Mouse (Mus musculus) large intestine, adult 2 months (tissue): Measurements from ENCODE around the gene Glb1l. TPM values are rescaled to one million over a fixed set of nuclear protein-coding genes. Genes with fewer than 3 reads are reported as not detected.
A peak's percentile ranks its signal among the peaks of the same experiment; 100 is the strongest.

Experiments used
- DNase-seq: peaks from one replicate; pipeline ENCODE4 v3.0.0-alpha.2; 2012; ENCODE audit warnings: low read depth, low spot score
- WGBS: fragments of 180-500 bp; shearing (Covaris S2); methylation state at CpG from one replicate; pipeline ENCODE4 v1.1.7; 2018; 5-methylcytosine and 5-hydroxymethylcytosine counted together
- polyA plus RNA-seq: library from polyadenylated mRNA; depleted of rRNA; stranded (reverse); fragments of >200 nt; gene quantifications from 2 replicates; pipeline ENCODE4 v1.2.3, GENCODE M21; 2012; rRNA removed

Gene Glb1l
- polyA plus RNA-seq, result 2.1 and 4.4 TPM in 2 replicates

DNA sequence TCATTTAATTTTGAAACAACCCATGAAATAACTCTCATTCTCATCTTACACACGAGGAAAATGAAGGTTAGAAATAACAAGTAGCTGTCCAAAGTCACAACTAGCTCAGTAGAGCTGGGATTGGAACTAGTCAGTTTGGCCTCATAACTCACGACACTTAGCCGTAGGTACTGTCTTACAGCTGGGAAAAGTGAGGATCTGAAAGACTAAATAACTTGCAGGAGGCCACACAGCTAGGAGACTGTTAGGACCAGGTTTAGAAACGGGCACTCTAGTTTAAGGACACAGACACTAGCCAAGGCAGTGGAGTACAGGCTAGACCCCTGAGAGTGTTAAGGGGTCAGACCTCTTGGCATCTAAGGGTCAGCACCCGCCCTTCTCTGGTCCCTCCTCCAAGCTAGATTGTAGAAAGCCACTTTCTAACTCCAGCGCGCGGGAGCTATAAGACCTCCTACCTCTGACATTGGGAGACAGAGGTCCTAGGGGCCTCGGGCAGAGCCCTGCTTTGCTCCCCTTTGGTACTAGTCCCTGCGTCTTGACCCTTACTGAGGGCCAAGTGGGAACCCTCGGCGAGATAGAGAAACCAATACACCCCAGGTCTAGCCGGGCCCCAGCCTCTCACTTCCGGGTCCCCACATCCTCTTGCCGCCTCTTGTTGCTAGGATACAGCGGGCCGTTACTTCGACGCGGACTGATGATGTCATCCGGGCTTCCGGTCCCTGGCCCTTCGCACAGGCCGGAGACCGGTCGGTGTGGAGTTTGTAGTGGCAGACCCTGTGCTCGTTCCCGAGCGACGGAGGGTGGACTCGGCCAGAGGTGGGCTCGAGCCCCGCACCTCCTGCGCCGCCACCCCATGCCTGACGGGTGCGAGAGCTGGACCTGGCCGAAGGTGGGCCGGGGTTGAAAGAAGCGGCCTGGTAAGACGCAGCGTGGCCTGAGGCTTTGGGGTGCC is at the start of gene Glb1l, which contains the start of gene Stk16:
Gene Glb1l (minus strand): TSS at position 678 of the 952 bp plus-strand sequence.
Gene Stk16 (plus strand): TSS at position 703 of the 952 bp plus-strand sequence.
- peak; percentile 88 for DNase-seq
- WGBS, result 4% methylated on average over 42 of the region's 42 CpGs

DNA sequence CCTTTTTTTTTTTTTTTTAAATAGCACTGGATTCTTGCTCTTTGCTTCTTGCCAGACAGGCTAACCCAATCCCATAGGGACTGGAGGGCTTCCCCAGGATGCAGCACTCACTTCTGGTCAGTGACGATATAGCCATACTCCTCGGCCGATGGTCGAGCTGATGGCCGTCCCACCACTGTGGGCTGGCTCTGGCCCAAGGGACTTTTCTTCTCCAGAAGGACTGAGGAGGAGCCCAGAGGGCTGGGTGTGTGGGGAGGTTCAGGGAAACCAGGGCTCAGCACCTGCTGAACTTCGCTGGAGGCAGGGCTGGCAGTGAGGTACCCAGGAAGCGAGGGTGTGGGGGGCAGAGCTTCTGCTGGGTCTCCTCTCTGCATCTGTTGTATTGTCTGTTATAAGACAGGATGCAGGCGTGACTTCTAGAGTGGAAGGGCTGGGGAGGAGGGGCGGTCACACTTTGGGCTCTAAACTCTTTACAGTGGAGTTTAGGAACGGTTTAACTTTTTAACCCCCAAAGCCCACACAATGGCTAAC is 45.0 kb upstream of the Glb1l start:
- 46% methylated on average over 10 of the region's 10 CpGs for WGBS
- DNase-seq, result no peak

DNA sequence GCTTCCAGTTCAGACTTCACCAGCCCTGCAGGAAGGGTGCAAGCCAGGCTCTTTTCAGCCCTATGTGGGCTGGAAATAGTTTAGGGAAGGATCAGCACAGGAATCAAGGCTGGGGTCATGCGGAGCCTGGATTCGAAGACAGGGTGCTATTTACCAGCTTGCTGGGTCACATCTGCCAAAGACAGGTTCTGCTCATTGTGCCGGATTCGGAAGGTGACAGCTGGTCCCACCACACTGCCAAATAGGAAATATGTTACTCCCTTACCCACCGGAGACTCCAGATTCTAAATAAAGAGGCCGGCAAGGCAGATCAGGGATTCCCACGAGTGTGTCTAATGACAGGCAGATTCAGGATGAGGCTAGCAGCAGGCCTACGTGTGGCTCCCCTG is 44.0 kb upstream of the Glb1l start:
- WGBS, result 73% methylated on average over 8 of the region's 8 CpGs
- no peak for DNase-seq

- WGBS, result 63% methylated on average over 16 of the region's 16 CpGs
- no peak for DNase-seq
These were observed 43.4 kb upstream of the Glb1l start for GRCm38 (mm10) chr1:75253849-75254624.

GRCm38 (mm10) chr1:75253029-75253428 is 42.4 kb upstream of the Glb1l start:
- WGBS, result 82% methylated on average over 16 of the region's 16 CpGs
- no peak for DNase-seq

DNA sequence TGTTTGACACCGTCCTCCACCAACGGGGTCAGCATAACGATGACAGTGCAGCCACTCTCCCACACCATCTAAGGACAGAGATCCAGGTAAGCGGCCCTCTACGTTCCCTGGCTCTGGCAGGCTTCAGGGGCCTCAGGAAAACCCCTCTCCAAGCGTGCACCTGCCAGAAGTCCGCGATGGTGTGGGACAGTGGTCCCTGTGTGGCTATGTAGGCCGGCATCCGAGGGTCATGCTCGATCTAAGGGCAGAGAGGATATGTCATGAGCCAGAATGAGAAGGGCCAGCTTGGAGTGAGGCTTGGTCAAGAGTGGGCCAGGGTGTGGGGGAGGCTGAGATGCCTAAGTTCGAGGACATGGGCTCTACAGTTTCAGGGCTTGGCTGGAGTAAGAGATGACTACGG is 41.7 kb upstream of the Glb1l start:
- DNase-seq, result no peak
- 74% methylated on average over 13 of the region's 13 CpGs for WGBS

- 2% methylated on average over 21 of the region's 22 CpGs for WGBS
- no peak for DNase-seq
These were observed 40.7 kb upstream of the Glb1l start for GRCm38 (mm10) chr1:75251112-75251970.

DNA sequence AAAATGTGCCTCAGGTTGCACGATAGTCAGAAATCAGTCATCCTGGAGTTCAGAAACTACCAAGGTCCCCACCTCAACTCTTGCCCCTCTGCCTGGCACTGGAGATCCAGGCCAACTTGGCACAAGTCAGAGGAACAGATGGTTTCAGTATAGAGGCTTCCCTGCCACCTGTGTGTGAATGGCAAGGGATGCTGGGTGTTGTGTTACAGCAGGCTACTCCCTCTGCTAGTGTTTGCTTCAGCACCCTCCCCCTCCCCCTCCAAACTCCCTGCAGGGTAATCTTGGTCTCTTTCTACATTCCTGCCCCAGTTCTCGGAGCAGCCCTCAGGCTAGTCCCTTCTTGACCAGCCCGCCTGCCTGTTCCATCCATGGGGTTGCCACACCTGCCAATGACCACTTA is 39.9 kb upstream of the Glb1l start:
- 89% methylated on average over 3 of the region's 3 CpGs for WGBS
- no peak for DNase-seq

DNA sequence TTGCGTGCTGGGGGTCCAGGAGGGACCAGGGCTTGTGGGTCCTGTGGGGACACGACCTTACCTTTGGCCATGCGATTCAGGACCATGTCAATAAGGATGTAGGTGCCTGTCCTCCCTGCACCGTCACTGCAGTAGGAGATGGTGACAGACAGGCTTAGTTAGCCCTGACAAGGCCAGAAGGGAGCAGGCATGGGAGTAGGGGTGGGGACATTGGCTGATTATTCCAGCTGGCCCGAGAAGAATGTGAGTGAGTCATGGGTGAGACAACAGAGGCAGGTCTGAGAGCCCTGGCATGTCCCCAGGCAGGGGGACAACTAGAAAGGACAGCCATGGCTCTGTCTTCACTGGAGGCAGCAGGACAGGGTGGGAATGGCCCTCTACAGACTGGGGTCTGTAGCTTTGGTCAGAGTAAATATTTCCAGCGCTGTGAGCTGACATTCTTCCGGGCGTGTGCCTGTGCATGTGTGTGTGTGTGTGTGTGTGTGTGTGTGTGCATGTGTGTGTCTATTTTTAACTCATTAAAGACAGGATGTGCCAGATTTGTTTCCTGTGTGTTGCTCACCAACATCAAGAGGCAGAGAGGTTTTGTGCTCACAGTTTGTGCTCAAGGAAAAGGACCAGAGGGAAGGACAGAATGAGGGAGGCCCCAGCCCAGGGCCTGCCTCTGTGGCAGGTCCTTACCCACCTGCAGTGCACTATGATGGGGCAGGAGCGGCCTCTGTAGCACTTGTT is 37.6 kb upstream of the Glb1l start:
- DNase-seq, result no peak
- WGBS, result 33% methylated on average over 9 of the region's 9 CpGs

GRCm38 (mm10) chr1:75247071-75247930 is 36.7 kb upstream of the Glb1l start:
- DNase-seq, result no peak
- 84% methylated on average over 16 of the region's 16 CpGs for WGBS

DNA sequence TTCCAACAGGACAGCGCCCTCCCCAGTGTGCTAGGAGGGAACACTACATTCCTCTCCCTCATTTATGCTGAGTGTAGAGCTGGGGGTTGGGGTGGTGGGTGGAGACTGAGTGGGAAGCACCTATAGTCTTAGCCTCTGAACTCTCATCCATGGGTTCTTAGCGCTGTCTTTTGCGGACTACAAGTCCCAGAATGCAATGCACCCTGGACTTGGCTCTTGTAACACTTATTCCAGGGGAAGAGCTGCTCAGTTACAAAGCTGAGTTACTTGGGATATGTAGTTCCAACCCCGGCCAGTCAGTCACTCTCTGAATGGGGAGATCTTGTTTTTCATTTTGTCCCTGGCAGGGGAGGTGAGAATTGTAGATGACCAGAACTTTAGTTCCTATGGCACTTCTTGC is 34.2 kb upstream of the Glb1l start:
- DNase-seq, result no peak

DNA sequence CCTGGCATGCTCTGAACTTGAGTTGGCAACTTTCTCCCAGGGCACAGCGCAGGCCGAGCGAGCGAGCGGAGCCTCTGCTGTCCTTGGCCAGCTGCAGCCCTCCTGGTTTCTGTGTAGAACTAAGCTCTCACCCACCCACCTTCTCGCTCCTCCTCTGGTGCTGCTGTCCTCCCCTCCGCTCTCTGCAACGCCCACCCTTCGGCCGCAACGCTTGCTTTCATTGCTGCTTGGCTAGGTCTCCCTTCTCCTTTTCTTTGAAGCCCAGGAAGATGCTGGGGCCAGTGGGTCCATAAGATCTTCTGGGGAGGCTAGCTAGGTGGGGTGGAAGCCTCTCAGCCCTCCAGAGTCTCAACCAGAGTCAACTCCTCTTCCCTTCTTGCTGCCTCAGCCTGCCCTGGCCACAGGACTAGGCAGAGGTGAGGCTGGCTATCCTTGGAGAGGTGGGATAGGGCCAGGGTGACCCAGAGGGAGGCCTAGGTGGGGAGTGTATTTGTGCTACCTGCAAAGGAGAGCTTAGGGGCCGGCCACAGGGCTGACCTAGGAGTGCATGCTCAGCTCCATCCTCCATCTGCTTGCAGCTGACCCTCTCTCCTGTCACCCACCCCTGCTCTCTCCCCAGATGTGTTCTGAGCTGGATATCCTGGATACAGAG is 33.7 kb upstream of the Glb1l start:
- DNase-seq, result no peak
- WGBS, result 95% methylated on average over 12 of the region's 12 CpGs

More for the DNA sequence above, 34.2 kb upstream of the Glb1l start:
- WGBS, result 41% methylated on average over 4 of the region's 4 CpGs

DNA sequence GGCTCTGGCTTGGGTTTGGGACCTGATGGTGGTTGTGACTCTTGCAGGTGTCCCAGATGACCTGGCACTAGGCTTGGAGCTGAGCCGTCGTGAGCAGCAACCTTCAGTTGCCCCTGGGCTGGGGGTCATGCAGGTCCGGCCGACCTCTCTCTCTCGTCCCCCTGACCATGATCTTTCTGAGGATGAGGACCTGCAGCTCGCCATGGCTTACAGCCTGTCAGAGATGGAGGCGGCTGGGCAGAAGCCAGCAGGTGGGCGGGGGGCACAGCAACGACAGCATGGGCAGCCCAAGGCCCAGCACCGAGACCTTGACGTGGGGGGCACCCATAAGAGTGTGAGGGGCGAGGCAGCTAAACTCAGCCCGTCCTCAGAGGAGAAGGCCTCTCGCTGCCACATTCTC is 32.8 kb upstream of the Glb1l start:
- 93% methylated on average over 14 of the region's 14 CpGs for WGBS

DNA sequence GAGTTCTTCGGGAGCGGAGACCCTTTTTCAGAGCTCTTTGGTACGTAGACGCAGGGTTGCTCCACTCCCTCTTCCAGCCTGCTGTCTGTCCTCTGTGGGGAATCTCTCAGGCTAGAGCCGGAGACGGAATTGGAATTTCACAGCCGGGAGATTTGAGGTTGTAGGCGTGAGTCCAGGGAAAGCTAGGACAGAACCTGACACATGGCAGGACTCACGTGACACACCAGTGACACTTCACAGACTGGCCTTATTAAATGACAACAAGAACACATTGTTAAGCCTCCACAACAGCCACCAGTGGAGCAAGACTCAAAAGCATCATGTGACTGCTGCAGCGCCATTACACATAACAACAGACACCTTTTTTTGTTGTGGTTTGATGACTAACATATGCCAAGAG is 29.0 kb upstream of the Glb1l start:
- 89% methylated on average over 10 of the region's 10 CpGs for WGBS
- no peak for DNase-seq

More for the DNA sequence above, 32.8 kb upstream of the Glb1l start:
- no peak for DNase-seq

DNA sequence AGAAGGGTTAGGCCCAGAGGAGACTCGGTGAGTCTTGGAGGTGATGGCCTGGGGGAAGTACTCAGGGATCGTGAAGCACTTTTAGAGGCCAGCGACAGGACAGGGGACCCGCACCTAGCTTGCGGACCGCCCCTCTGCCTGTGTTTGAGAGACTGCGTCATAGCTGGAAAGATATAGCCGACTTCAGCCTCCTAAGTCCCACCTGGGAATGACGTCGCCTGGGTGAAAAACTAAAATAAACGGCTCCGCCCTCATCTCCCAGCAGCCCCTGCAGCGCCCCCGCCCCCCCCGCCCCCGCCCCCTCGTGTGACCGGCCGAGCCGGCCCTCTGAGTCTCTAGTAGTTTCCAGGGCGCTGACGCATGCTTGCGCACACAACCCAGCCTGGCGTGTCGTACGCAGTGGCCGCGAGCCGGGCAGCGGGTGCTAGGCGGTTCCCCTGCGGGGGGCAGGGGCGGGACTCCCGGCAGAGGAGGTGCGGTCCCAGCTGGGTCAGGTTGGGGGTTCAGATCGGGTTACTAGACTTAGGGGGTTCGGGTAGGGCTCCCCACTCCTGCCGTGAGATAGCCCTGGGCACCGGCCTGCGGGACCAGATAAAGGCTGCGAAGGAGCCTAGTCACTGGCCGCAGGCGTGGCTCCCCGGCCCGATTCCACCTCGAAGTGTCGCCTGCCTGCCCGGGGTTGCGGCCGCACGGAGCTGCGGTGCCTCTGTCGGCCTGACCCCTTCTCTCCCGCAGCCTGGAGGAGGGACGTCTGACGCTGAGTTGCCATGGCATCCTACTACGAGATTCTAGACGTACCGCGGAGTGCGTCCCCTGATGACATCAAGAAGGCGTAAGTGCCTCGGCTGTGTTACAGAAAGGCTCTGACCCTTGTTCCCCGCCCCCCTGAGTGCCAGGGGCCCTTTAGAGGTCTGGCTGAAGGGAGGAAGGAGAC is 25.8 kb upstream of the Glb1l start, which contains the start of gene Dnajb2:
Gene Dnajb2 (plus strand): TSS at position 290 of the 934 bp plus-strand sequence.
- WGBS, result under 1% methylated on average over 64 of the region's 64 CpGs
- no peak for DNase-seq

GRCm38 (mm10) chr1:75234606-75235005 is 24.0 kb upstream of the Glb1l start:
- DNase-seq, result no peak

More at GRCm38 (mm10) chr1:75234606-75235005, 24.0 kb upstream of the Glb1l start:
- 1% methylated on average over 8 of the region's 8 CpGs for whole genome bisulfite sequencing
